Mouse (Mus musculus) heart, adult 9 months (tissue): ENCODE data around the gene Tlr5.

Source experiments
- DNase-seq, 2 experiments: peaks; one replicate each; pipeline ENCODE4 v3.0.0; 2022; ENCODE audit warnings: low spot score in 2 of 2

Gene Tlr5

GRCm38 (mm10) chr1:182988646-182989045 is 34.1 kb downstream of the Tlr5 start:
- no peak for DNase-seq

- no peak for DNase-seq
These were observed 35.6 kb downstream of the Tlr5 start for GRCm38 (mm10) chr1:182990092-182990762.

- DNase-seq: peak; percentile 49 to 71
These were observed 36.6 kb downstream of the Tlr5 start for GRCm38 (mm10) chr1:182991002-182991778.
